Mouse (Mus musculus) embryonic fibroblast, embryonic 13.5 days (primary cell): Measurements from ENCODE around the gene Mtr.

Experiments
- CTCF ChIP-seq: IDR thresholded peaks from 2 replicates; pipeline ENCODE4 v1.5.1; 2011; ENCODE audit warnings: mild to moderate bottlenecking, control low read depth, low read length, moderate library complexity, borderline replicate concordance; ENCODE audit not compliant: insufficient read depth
- POLR2A ChIP-seq: IDR thresholded peaks from 2 replicates; pipeline ENCODE4 v1.6.1; 2011; ENCODE audit warnings: low read depth, mild to moderate bottlenecking, control low read depth, low read length, moderate library complexity

- TF ChIP-seq POLR2A (no peak), CTCF (no peak)
Observed at GRCm38 (mm10) chr13:12296701-12297100, 38.8 kb upstream of the Mtr start.
